Mouse (Mus musculus): ENCODE measurements around the gene Xrn1.
A peak's percentile ranks its signal among the peaks of the same experiment; 100 is the strongest.
"Not testable (repeated sequence)": the region's sequence is repeated elsewhere in the genome, so short reads cannot be mapped to it uniquely, and the experiment has no call there.

The Xrn1 gene

GRCm38 (mm10) chr9:95954585-95955461 is at the start of gene Xrn1:
TSS of gene Xrn1 (plus strand) at chr9:95954760.
- DNase-seq (ENCODE audit: inconsistent ontology term) = peak; percentile 94

GRCm38 (mm10) chr9:95932855-95933254 is 21.7 kb upstream of the Xrn1 start:
- DNase-seq (ENCODE audit: inconsistent ontology term) = no peak

GRCm38 (mm10) chr9:95953658-95954057 is 902 bp upstream of the Xrn1 start:
- DNase-seq (ENCODE audit: inconsistent ontology term) = no peak

- DNase-seq (ENCODE audit: inconsistent ontology term) = no peak
Observed at GRCm38 (mm10) chr9:95954226-95954584, 355 bp upstream of the Xrn1 start.

- no peak for DNase-seq (ENCODE audit: inconsistent ontology term)
Observed at GRCm38 (mm10) chr9:95957611-95958010, 3.1 kb downstream of the Xrn1 start.

- DNase-seq (ENCODE audit: inconsistent ontology term) = no peak
Observed at GRCm38 (mm10) chr9:95958041-95958730, 3.6 kb downstream of the Xrn1 start.

- not testable (repeated sequence) for DNase-seq (ENCODE audit: inconsistent ontology term)
Observed at GRCm38 (mm10) chr9:95958731-95959105, 4.2 kb downstream of the Xrn1 start.

GRCm38 (mm10) chr9:95959246-95959645 is 4.7 kb downstream of the Xrn1 start:
- DNase-seq (ENCODE audit: inconsistent ontology term) = no peak

GRCm38 (mm10) chr9:95959732-95960428 is 5.3 kb downstream of the Xrn1 start:
- DNase-seq (ENCODE audit: inconsistent ontology term) = no peak

GRCm38 (mm10) chr9:95961058-95961457 is 6.5 kb downstream of the Xrn1 start:
- DNase-seq (ENCODE audit: inconsistent ontology term) = no peak

GRCm38 (mm10) chr9:95964037-95964436 is 9.5 kb downstream of the Xrn1 start:
- no peak for DNase-seq (ENCODE audit: inconsistent ontology term)

- no peak for DNase-seq (ENCODE audit: inconsistent ontology term)
Observed at GRCm38 (mm10) chr9:95978279-95978678, 23.7 kb downstream of the Xrn1 start.

GRCm38 (mm10) chr9:95979896-95980295 is 25.3 kb downstream of the Xrn1 start:
- DNase-seq (ENCODE audit: inconsistent ontology term) = no peak

- DNase-seq (ENCODE audit: inconsistent ontology term) = no peak
Observed at GRCm38 (mm10) chr9:95992255-95992654, 37.7 kb downstream of the Xrn1 start.

GRCm38 (mm10) chr9:96004455-96004854 is 49.9 kb downstream of the Xrn1 start:
- no peak for DNase-seq (ENCODE audit: inconsistent ontology term)

GRCm38 (mm10) chr9:96010664-96011063 is 56.1 kb downstream of the Xrn1 start:
- DNase-seq (ENCODE audit: inconsistent ontology term) = no peak

GRCm38 (mm10) chr9:96023921-96024320 is 69.4 kb downstream of the Xrn1 start:
- DNase-seq (ENCODE audit: inconsistent ontology term) = no peak

GRCm38 (mm10) chr9:96027913-96028312 is 73.4 kb downstream of the Xrn1 start:
- no peak for DNase-seq (ENCODE audit: inconsistent ontology term)

GRCm38 (mm10) chr9:96028818-96029217 is 74.3 kb downstream of the Xrn1 start:
- no peak for DNase-seq (ENCODE audit: inconsistent ontology term)

GRCm38 (mm10) chr9:96029886-96030285 is 75.3 kb downstream of the Xrn1 start:
- no peak for DNase-seq (ENCODE audit: inconsistent ontology term)

GRCm38 (mm10) chr9:96035371-96036086 is 81.0 kb downstream of the Xrn1 start:
- no peak for DNase-seq (ENCODE audit: inconsistent ontology term)

GRCm38 (mm10) chr9:96044214-96044613 is 89.7 kb downstream of the Xrn1 start:
- no peak for DNase-seq (ENCODE audit: inconsistent ontology term)
